Mouse (Mus musculus) heart, adult 2 months (tissue): Measurements from ENCODE around the gene Rad21l. TPM values are rescaled to one million over a fixed set of nuclear protein-coding genes. Genes with fewer than 3 reads are reported as not detected.
"Not testable (repeated sequence)": the region's sequence is repeated elsewhere in the genome, so short reads cannot be mapped to it uniquely, and the experiment has no call there.

Experiments used
- DNase-seq, 2 experiments: peaks; one replicate each; pipeline ENCODE4 v3.0.0; 2021
- H3K27ac ChIP-seq: fragments of 200-600 bp; 2 replicates; pipeline ENCODE4 v1.8.1; 2022
- H3K27me3 ChIP-seq: fragments of 200-500 bp; 2 replicates; pipeline ENCODE4 v1.6.1; 2012; ENCODE audit warnings: mild to moderate bottlenecking, low read length, inconsistent platforms, mixed read lengths; ENCODE audit not compliant: control insufficient read depth, insufficient read depth
- H3K36me3 ChIP-seq: fragments of 200-500 bp; 2 replicates; pipeline ENCODE4 v1.6.1; 2012; ENCODE audit warnings: low read length, inconsistent platforms; ENCODE audit not compliant: control insufficient read depth, insufficient read depth
- H3K4me1 ChIP-seq: fragments of 200-500 bp; 2 replicates; pipeline ENCODE4 v1.6.1; 2011; ENCODE audit warnings: low read length; ENCODE audit not compliant: control insufficient read depth, insufficient read depth
- H3K4me3 ChIP-seq: fragments of 200-600 bp; 2 replicates; pipeline ENCODE4 v1.8.1; 2022
- H3K79me2 ChIP-seq: fragments of 200-500 bp; replicated peaks from 2 replicates; pipeline ENCODE4 v1.6.1; 2012; ENCODE audit warnings: mild to moderate bottlenecking, inconsistent platforms, low read length, moderate library complexity, mixed read lengths; ENCODE audit not compliant: control insufficient read depth, insufficient read depth
- H3K9ac ChIP-seq: fragments of 200-500 bp; 2 replicates; pipeline ENCODE4 v1.6.1; 2012; ENCODE audit warnings: low read depth, mild to moderate bottlenecking, control low read depth, inconsistent platforms, low read length, mixed read lengths
- CTCF ChIP-seq: fragments of 200-600 bp; IDR thresholded peaks from 2 replicates; pipeline ENCODE4 v1.8.1; 2022; ENCODE audit warnings: antibody characterized with exemption, mild to moderate bottlenecking, moderate library complexity
- EP300 ChIP-seq: fragments of 200-500 bp; IDR thresholded peaks from 2 replicates; pipeline ENCODE4 v1.6.1; 2011; ENCODE audit warnings: low read depth, low read length, control low read depth; ENCODE audit not compliant: insufficient read depth
- POLR2A ChIP-seq: fragments of 200-500 bp; IDR thresholded peaks from 2 replicates; pipeline ENCODE4 v1.6.1; 2011; ENCODE audit warnings: mild to moderate bottlenecking, low read depth, low read length, control low read depth; ENCODE audit not compliant: insufficient read depth
- WGBS: fragments of 180-500 bp; shearing (Covaris S2); methylation state at CpG from one replicate; pipeline ENCODE4 v1.1.7; 2018; 5-methylcytosine and 5-hydroxymethylcytosine counted together
- intact Hi-C: fragments of 180-260 bp; cut with DNase I; formaldehyde crosslinking; loops from one replicate; pipeline ENCODE4 v1.15.1; 2025
- polyA plus RNA-seq: library from polyadenylated mRNA; depleted of rRNA; stranded (reverse); fragments of >200 nt; gene quantifications from 2 replicates; pipeline ENCODE4 v1.2.3, GENCODE M21; 2012
- total RNA-seq, 2 experiments: library from RNA; stranded (reverse); gene quantifications; 2 replicates each; pipeline ENCODE4 v1.2.3; 2021

Rad21l gene
- total and polyA plus RNA-seq, 3 experiments, result not detected

GRCm38 (mm10) chr2:151623776-151624175 lies 44.6 kb downstream of the Rad21l start:
- H3K27me3 ChIP-seq, result no peaks in the 10 kb centered on the region
- H3K4me3 ChIP-seq, result no peak overlapping the region
- H3K27ac ChIP-seq, result no peak overlapping the region
- WGBS, result 51% methylated on average over 3 of the region's 3 CpGs
- no peaks in the 10 kb centered on the region for H3K79me2 ChIP-seq
- intact Hi-C loops, result no loop called here
- no peak for DNase-seq
- H3K36me3 ChIP-seq, result no peaks in the 10 kb centered on the region
- H3K9ac ChIP-seq, result no peak overlapping the region
- H3K4me1 ChIP-seq, result no peaks in the 10 kb centered on the region
- TF ChIP-seq CTCF (no peak), POLR2A (no peak), EP300 (no peak)

GRCm38 (mm10) chr2:151616551-151617329 lies 51.6 kb downstream of the Rad21l start:
- intact Hi-C loops, result no loop called here
- 67% methylated on average over 6 of the region's 6 CpGs for WGBS
- no peaks in the 10 kb centered on the region for H3K36me3 ChIP-seq

GRCm38 (mm10) chr2:151615779-151616178 lies 52.6 kb downstream of the Rad21l start:
- H3K79me2 ChIP-seq, H3K4me1 ChIP-seq, H3K9ac ChIP-seq, H3K27ac ChIP-seq, H3K36me3 ChIP-seq, DNase-seq, intact Hi-C loops, H3K4me3 ChIP-seq, H3K27me3 ChIP-seq: not testable (repeated sequence)
- 64% methylated on average over 6 of the region's 8 CpGs for WGBS

More at GRCm38 (mm10) chr2:151616551-151617329, 51.6 kb downstream of the Rad21l start:
- DNase-seq, result no peak
- no peaks in the 10 kb centered on the region for H3K79me2 ChIP-seq
- H3K27me3 ChIP-seq, result no peaks in the 10 kb centered on the region
- no peak overlapping the region for H3K9ac ChIP-seq
- no peaks in the 10 kb centered on the region for H3K4me1 ChIP-seq
- no peak overlapping the region for H3K4me3 ChIP-seq
- no peak for TF ChIP-seq CTCF
- TF ChIP-seq POLR2A, result no peak
- no peak for TF ChIP-seq EP300
- no peak overlapping the region for H3K27ac ChIP-seq

- no peaks in the 10 kb centered on the region for H3K36me3 ChIP-seq
- no peak overlapping the region for H3K9ac ChIP-seq
- H3K4me1 ChIP-seq, result no peaks in the 10 kb centered on the region
- no peak overlapping the region for H3K27ac ChIP-seq
- TF ChIP-seq POLR2A, result no peak
- no peak for TF ChIP-seq EP300
- H3K79me2 ChIP-seq, result no peaks in the 10 kb centered on the region
- intact Hi-C loops, result no loop called here
- H3K27me3 ChIP-seq, result no peaks in the 10 kb centered on the region
- no peak for DNase-seq
- no peak overlapping the region for H3K4me3 ChIP-seq
- WGBS, result 27% methylated on average over 3 of the region's 3 CpGs
Measured at GRCm38 (mm10) chr2:151609974-151610373, 58.4 kb downstream of the Rad21l start.

GRCm38 (mm10) chr2:151608435-151608834 lies 59.9 kb downstream of the Rad21l start:
- 40% methylated on average over 1 of the region's 1 CpGs for WGBS
- Histone ChIP-seq H3K4me1 (no peaks in the 10 kb centered on the region), H3K4me3 (no peak overlapping the region), H3K27me3 (no peaks in the 10 kb centered on the region), H3K9ac (no peak overlapping the region), H3K27ac (no peak overlapping the region), H3K79me2 (no peaks in the 10 kb centered on the region), H3K36me3 (no peaks in the 10 kb centered on the region)
- TF ChIP-seq POLR2A (no peak), EP300 (no peak), CTCF (no peak)
- no peak for DNase-seq
- intact Hi-C loops, result no loop called here

- H3K9ac ChIP-seq, result no peak overlapping the region
- H3K27ac ChIP-seq, result no peak overlapping the region
- WGBS, result 37% methylated on average over 11 of the region's 11 CpGs
- no peak for TF ChIP-seq POLR2A
- no peak for TF ChIP-seq EP300
- TF ChIP-seq CTCF, result no peak
- intact Hi-C loops, result no loop called here
- no peaks in the 10 kb centered on the region for H3K36me3 ChIP-seq
- no peak for DNase-seq
- no peak overlapping the region for H3K4me3 ChIP-seq
- no peaks in the 10 kb centered on the region for H3K27me3 ChIP-seq
- H3K4me1 ChIP-seq, result no peaks in the 10 kb centered on the region
- H3K79me2 ChIP-seq, result no peaks in the 10 kb centered on the region
Measured at GRCm38 (mm10) chr2:151605437-151605987, 62.8 kb downstream of the Rad21l start.
